Mouse (Mus musculus) left cerebral cortex, adult 18-20 months (tissue): ENCODE results near the gene Cast. TPM values are rescaled to one million over a fixed set of nuclear protein-coding genes. Genes with fewer than 3 reads are reported as not detected.

Experiments
- DNase-seq, 2 experiments: peaks; one replicate each; pipeline ENCODE4 v3.0.0; 2021 to 2022; ENCODE audit warnings: low spot score in 2 of 2, mixed read lengths in 1 of 2
- long read RNA-seq, 2 experiments: library from polyadenylated mRNA; stranded (forward); transcript quantifications; one replicate each; pipeline ENCODE4 v2.0.0; 2021
- total RNA-seq, 2 experiments: library from RNA; stranded (reverse); gene quantifications; 2 replicates each; pipeline ENCODE4 v1.2.3; 2021

Cast gene
- 10 to 100 TPM in 1 of 2 experiments, 1 to 10 TPM in 1; 8.6 to 15.6 TPM for total RNA-seq
- long read RNA-seq, experiment 1, full-length matches to known transcripts, result 6 of 10 reads
- long read RNA-seq, experiment 1, partial matches to known transcripts, result 0 of 10 reads
- long read RNA-seq, experiment 1, other reads (novel, unspliced or antisense), result 4 of 10 reads
- long read RNA-seq, experiment 2, full-length matches to known transcripts, result 1 of 9 reads
- long read RNA-seq, experiment 2, partial matches to known transcripts, result 2 of 9 reads
- long read RNA-seq, experiment 2, other reads (novel, unspliced or antisense), result 6 of 9 reads

GRCm38 (mm10) chr13:74808152-74808929 is at the start of gene Cast:
Cast (minus strand) TSS chr13:74808810.
- peak in 1 of 2 experiments; percentile 1 for DNase-seq

GRCm38 (mm10) chr13:74854338-74855047 is 45.9 kb upstream of the Cast start:
- peak; percentile 56 to 57 for DNase-seq

GRCm38 (mm10) chr13:74850823-74851222 is 42.2 kb upstream of the Cast start:
- DNase-seq, result no peak

GRCm38 (mm10) chr13:74845886-74846285 is 37.3 kb upstream of the Cast start:
- no peak for DNase-seq

GRCm38 (mm10) chr13:74834543-74834942 is 25.9 kb upstream of the Cast start:
- no peak for DNase-seq

- DNase-seq, result no peak
Observed at GRCm38 (mm10) chr13:74822095-74822494, 13.5 kb upstream of the Cast start.

GRCm38 (mm10) chr13:74815753-74816152 is 7.1 kb upstream of the Cast start:
- no peak for DNase-seq

GRCm38 (mm10) chr13:74807446-74808151 is 1.0 kb downstream of the Cast start:
- peak in 1 of 2 experiments; percentile 1 for DNase-seq

GRCm38 (mm10) chr13:74806934-74807333 is 1.7 kb downstream of the Cast start:
- DNase-seq, result no peak

GRCm38 (mm10) chr13:74794435-74794834 is 14.2 kb downstream of the Cast start:
- DNase-seq, result no peak

GRCm38 (mm10) chr13:74787681-74788080 is 20.9 kb downstream of the Cast start:
- no peak for DNase-seq

GRCm38 (mm10) chr13:74772151-74772550 is 36.5 kb downstream of the Cast start:
- DNase-seq, result no peak

- peak; percentile 57 to 74 for DNase-seq
Observed at GRCm38 (mm10) chr13:74770480-74770879, 38.1 kb downstream of the Cast start.

GRCm38 (mm10) chr13:74769871-74770270 is 38.7 kb downstream of the Cast start:
- no peak for DNase-seq

GRCm38 (mm10) chr13:74767186-74767585 is 41.4 kb downstream of the Cast start:
- DNase-seq, result no peak

- DNase-seq, result no peak
Observed at GRCm38 (mm10) chr13:74762741-74763140, 45.9 kb downstream of the Cast start.

- DNase-seq, result no peak
Observed at GRCm38 (mm10) chr13:74759152-74759551, 49.5 kb downstream of the Cast start.

GRCm38 (mm10) chr13:74743219-74743618 is 65.4 kb downstream of the Cast start:
- DNase-seq, result no peak

- no peak for DNase-seq
Observed at GRCm38 (mm10) chr13:74736396-74736795, 72.2 kb downstream of the Cast start.

- no peak for DNase-seq
Observed at GRCm38 (mm10) chr13:74735834-74736233, 72.8 kb downstream of the Cast start.

- DNase-seq, result no peak
Observed at GRCm38 (mm10) chr13:74733726-74734125, 74.9 kb downstream of the Cast start.
